Mouse (Mus musculus): ENCODE measurements around the gene Carns1.

The Carns1 gene

GRCm38 (mm10) chr19:4171393-4172290 lies 3.6 kb downstream of the Carns1 start:
- DNase-seq (ENCODE audit: low spot score in 2 of 2) = no peak

- no peak for DNase-seq (ENCODE audit: low spot score in 2 of 2)
Observed at GRCm38 (mm10) chr19:4170723-4171392, 4.4 kb downstream of the Carns1 start.

- no peak for DNase-seq (ENCODE audit: low spot score in 2 of 2)
Observed at GRCm38 (mm10) chr19:4169810-4170209, 5.5 kb downstream of the Carns1 start.

- DNase-seq (ENCODE audit: low spot score in 2 of 2) = peak; percentile 99 to 100
Observed at GRCm38 (mm10) chr19:4169378-4169784, 5.9 kb downstream of the Carns1 start.

GRCm38 (mm10) chr19:4166678-4167476 lies 8.4 kb downstream of the Carns1 start:
- DNase-seq (ENCODE audit: low spot score in 2 of 2) = no peak

- DNase-seq (ENCODE audit: low spot score in 2 of 2) = no peak
Observed at GRCm38 (mm10) chr19:4164721-4165120, 10.6 kb downstream of the Carns1 start.

- DNase-seq (ENCODE audit: low spot score in 2 of 2) = no peak
Observed at GRCm38 (mm10) chr19:4164100-4164499, 11.2 kb downstream of the Carns1 start.

GRCm38 (mm10) chr19:4163543-4163887 lies 11.8 kb downstream of the Carns1 start:
- DNase-seq (ENCODE audit: low spot score in 2 of 2) = no peak

- DNase-seq (ENCODE audit: low spot score in 2 of 2) = peak; percentile 98 to 99
Observed at GRCm38 (mm10) chr19:4162646-4163542, 12.4 kb downstream of the Carns1 start, which contains the start of gene Rps6kb2. Gene Rps6kb2, minus strand, starts transcription at chr19:4163354.

GRCm38 (mm10) chr19:4159049-4159448 lies 16.2 kb downstream of the Carns1 start:
- no peak for DNase-seq (ENCODE audit: low spot score in 2 of 2)

- no peak for DNase-seq (ENCODE audit: low spot score in 2 of 2)
Observed at GRCm38 (mm10) chr19:4156771-4157170, 18.5 kb downstream of the Carns1 start.

GRCm38 (mm10) chr19:4156073-4156579 lies 19.2 kb downstream of the Carns1 start:
- no peak for DNase-seq (ENCODE audit: low spot score in 2 of 2)

GRCm38 (mm10) chr19:4155223-4156072 lies 19.8 kb downstream of the Carns1 start:
- DNase-seq (ENCODE audit: low spot score in 2 of 2) = no peak

GRCm38 (mm10) chr19:4154437-4155222 lies 20.6 kb downstream of the Carns1 start:
- DNase-seq (ENCODE audit: low spot score in 2 of 2) = no peak

GRCm38 (mm10) chr19:4153232-4153654 lies 22.0 kb downstream of the Carns1 start, which contains the start of gene Ptprcap:
Gene Ptprcap, plus strand, starts transcription at chr19:4153604.
- no peak for DNase-seq (ENCODE audit: low spot score in 2 of 2)

GRCm38 (mm10) chr19:4152445-4153231 lies 22.6 kb downstream of the Carns1 start:
- no peak for DNase-seq (ENCODE audit: low spot score in 2 of 2)

GRCm38 (mm10) chr19:4151898-4152297 lies 23.4 kb downstream of the Carns1 start:
- no peak for DNase-seq (ENCODE audit: low spot score in 2 of 2)

- no peak for DNase-seq (ENCODE audit: low spot score in 2 of 2)
Observed at GRCm38 (mm10) chr19:4151488-4151860, 23.8 kb downstream of the Carns1 start.
